In the genomic region with DNA sequence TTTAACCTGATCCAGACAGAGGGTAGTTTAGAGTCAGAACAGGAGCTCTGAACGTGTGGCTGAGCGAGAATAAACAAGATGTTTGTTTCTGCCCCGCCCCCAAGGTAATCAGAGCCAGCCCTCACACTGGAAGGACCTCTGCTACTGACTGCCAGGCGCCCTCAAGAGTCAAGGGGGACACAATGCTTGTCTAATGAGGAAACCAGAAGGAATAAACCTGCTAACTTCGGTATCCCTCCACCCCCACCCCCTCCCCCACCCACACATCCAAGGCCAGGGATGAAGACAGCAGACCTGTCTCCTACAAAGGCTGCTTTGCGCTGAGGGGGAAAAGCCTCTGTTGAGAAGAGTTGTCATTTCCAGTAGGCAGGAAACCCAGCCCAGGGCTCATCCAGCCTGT, we compare ENCODE assay signal across 19 mouse cellular contexts. TPM values are rescaled to one million over a fixed set of nuclear protein-coding genes. Genes with fewer than 3 reads are reported as not detected.
DNase-seq lines count a peak whose midpoint lies in the region; ATAC-seq lines count a peak whose summit lies in the region.
"Had no signal": no experiment of that assay in that cellular context is flagged by ENCODE, and none has a peak within 500 bp of the region (broad histone marks: within the 10 kb centered on the region; RNA-seq: fewer than 3 reads in every experiment).

No protein-coding gene starts in this region.

- 64% methylated on average over 6 of the region's 6 CpGs for WGBS in midbrain, embryonic 11.5 days
- 64% methylated on average over 6 of the region's 6 CpGs for WGBS in midbrain, embryonic 15.5 days

- no peaks in the 10 kb centered on the region for H3K27me3 ChIP-seq in midbrain, embryonic 11.5 days (ENCODE audit: control insufficient read depth, insufficient read depth, low read length)
- H3K27me3 ChIP-seq in midbrain, embryonic 15.5 days (replicated peaks) = no peaks in the 10 kb centered on the region
- H3K27me3 ChIP-seq: heart, embryonic 12.5 days; lung, embryonic 15.5 days; neural tube, embryonic 12.5 days had no signal

- peak overlapping the region; percentile 44 for H3K27ac ChIP-seq in midbrain, embryonic 11.5 days (ENCODE audit: low read depth, low read length)
- H3K27ac ChIP-seq in midbrain, embryonic 15.5 days = no peak overlapping the region
- H3K27ac ChIP-seq: liver, embryonic 14.5 days; lung, embryonic 15.5 days; neural tube, embryonic 12.5 days had no signal

- H3K36me3 ChIP-seq in midbrain, embryonic 11.5 days (ENCODE audit: control insufficient read depth, insufficient read depth, low read length) = peaks cover 20% of the 10 kb centered on the region
- peaks cover 12% of the 10 kb centered on the region; the same call in 1 of the 2 replicates for H3K36me3 ChIP-seq in midbrain, embryonic 15.5 days (replicated peaks)

- no peak overlapping the region for H3K4me3 ChIP-seq in midbrain, embryonic 11.5 days (ENCODE audit: low read depth, low read length)
- H3K4me3 ChIP-seq in midbrain, embryonic 15.5 days = no peak overlapping the region
- H3K4me3 ChIP-seq: heart, embryonic 12.5 days; lung, embryonic 15.5 days; neural tube, embryonic 12.5 days had no signal

- peak; percentile 9; the same call in 1 of the 2 replicates for ATAC-seq in midbrain, embryonic 11.5 days (ENCODE audit: low FRiP score)
- no peak for ATAC-seq in midbrain, embryonic 15.5 days (replicated peaks)

- peak; percentile 29 for DNase-seq in embryo, embryonic 10.5 days (ENCODE audit: low spot score)
- no peak for DNase-seq in embryo, embryonic 11 days
- DNase-seq in midbrain, embryonic 11.5 days (ENCODE audit: low spot score, missing footprints) = peak; percentile 33
- DNase-seq in ZHBTc4 (ENCODE audit: low read depth, low spot score) = peak; percentile 70
- DNase-seq in mesoderm, embryonic 11.5 days (ENCODE audit: low read depth, low spot score) = peak; percentile 10
- DNase-seq in heart, postnatal 4 days = no peak
- no peak for DNase-seq in adrenal gland, adult (ENCODE audit: inconsistent age in 2 of 2, low spot score in 1 of 2)
- DNase-seq: adrenal gland, postnatal 10 days; cerebellum, adult 9-11 months; heart, adult 11 months; lung, postnatal 4 days; right cerebral cortex, postnatal 14 days; spleen, adult 18-20 months; thymus, postnatal 36 days had no signal

- H3K4me2 ChIP-seq in midbrain, embryonic 11.5 days = no peak overlapping the region
- H3K4me2 ChIP-seq in midbrain, embryonic 15.5 days = no peak overlapping the region
- H3K4me2 ChIP-seq: heart, embryonic 12.5 days; lung, embryonic 15.5 days; neural tube, embryonic 12.5 days had no signal

- H3K4me1 ChIP-seq in midbrain, embryonic 11.5 days (ENCODE audit: control insufficient read depth, insufficient read depth, low read length) = no peaks in the 10 kb centered on the region; the same call in 1 of the 2 replicates
- peaks cover 15% of the 10 kb centered on the region for H3K4me1 ChIP-seq in midbrain, embryonic 15.5 days
- H3K4me1 ChIP-seq: lung, embryonic 15.5 days; neural tube, embryonic 12.5 days had no signal

- H3K9me3 ChIP-seq in midbrain, embryonic 11.5 days (ENCODE audit: control insufficient read depth, low read length) = no peaks in the 10 kb centered on the region; the same call in 1 of the 2 replicates
- H3K9me3 ChIP-seq in midbrain, embryonic 15.5 days = no peaks in the 10 kb centered on the region
- H3K9me3 ChIP-seq: lung, embryonic 15.5 days had no signal

- H3K9ac ChIP-seq in midbrain, embryonic 11.5 days (ENCODE audit: low read length) = no peak overlapping the region
- no peak overlapping the region for H3K9ac ChIP-seq in midbrain, embryonic 15.5 days
- H3K9ac ChIP-seq: heart, embryonic 12.5 days; liver, embryonic 14.5 days; lung, embryonic 15.5 days; neural tube, embryonic 12.5 days had no signal

RNA-seq across cellular contexts. Expression of gene Btbd9, which starts 18.6 kb away (rescaled TPM):
- polyA plus RNA-seq in midbrain, embryonic 11.5 days (2014; fragmentation: Nextera tagmentation; extraction: Ambion mirVana) = 57.5 and 59.7 TPM in 2 replicates
- 156 and 163 TPM in 2 replicates for polyA plus RNA-seq in midbrain, embryonic 15.5 days (2015; fragmentation: Nextera tagmentation; extraction: Ambion mirVana)
- total RNA-seq in heart, postnatal 4 days (2021) = 10 to 100 TPM; 40.6 to 40.9 TPM

RNA-seq across cellular contexts. Expression of gene Dnah8, which starts 29.3 kb away (rescaled TPM):
- 1.1 and 1.5 TPM in 2 replicates for polyA plus RNA-seq in midbrain, embryonic 11.5 days (2014; fragmentation: Nextera tagmentation; extraction: Ambion mirVana)
- 2.0 and 2.7 TPM in 2 replicates for polyA plus RNA-seq in midbrain, embryonic 15.5 days (2015; fragmentation: Nextera tagmentation; extraction: Ambion mirVana)
- total RNA-seq in heart, postnatal 4 days (2021) = 1 to 10 TPM; 1.9 to 2.0 TPM

RNA-seq across cellular contexts. Expression of gene Glo1, which starts 31.8 kb away (rescaled TPM):
- 277 and 302 TPM in 2 replicates for polyA plus RNA-seq in midbrain, embryonic 11.5 days (2014; fragmentation: Nextera tagmentation; extraction: Ambion mirVana)
- 128 and 131 TPM in 2 replicates for polyA plus RNA-seq in midbrain, embryonic 15.5 days (2015; fragmentation: Nextera tagmentation; extraction: Ambion mirVana)
- total RNA-seq in heart, postnatal 4 days (2021) = 100 to 1,000 TPM; 135 to 136 TPM

Comparison
In these comparisons a context has a peak if more than half of its experiments do, and no peak if none do; other contexts are left out.
1. DNase-seq: peak in embryo, embryonic 10.5 days (single experiment), midbrain, embryonic 11.5 days (single experiment), ZHBTc4 (single experiment) and mesoderm, embryonic 11.5 days (single experiment); none in embryo, embryonic 11 days (single experiment), heart, postnatal 4 days (single experiment) and adrenal gland, adult (0 of 2).